Mouse (Mus musculus) myocyte (in vitro differentiated cells): Measurements from ENCODE around the gene Zfp451. TPM values are rescaled to one million over a fixed set of nuclear protein-coding genes. Genes with fewer than 3 reads are reported as not detected.

Experiments used
- H3K27me3 ChIP-seq: one replicate; pipeline ENCODE4 v1.6.1; 2011; ENCODE audit not compliant: control insufficient read depth, insufficient read depth, insufficient read length
- H3K36me3 ChIP-seq: one replicate; pipeline ENCODE4 v1.6.1; 2011; ENCODE audit not compliant: control insufficient read depth, insufficient read depth
- H3K4me2 ChIP-seq: one replicate; pipeline ENCODE4 v1.6.1; 2011; ENCODE audit warnings: low read depth, control low read depth
- H3K4me3 ChIP-seq: one replicate; pipeline ENCODE4 v1.5.1; 2011; ENCODE audit warnings: mild to moderate bottlenecking, control low read depth, moderate library complexity
- H3K79me2 ChIP-seq: one replicate; pipeline ENCODE4 v1.6.1; 2011; ENCODE audit not compliant: control insufficient read depth, insufficient read depth
- H3ac ChIP-seq: one replicate; pipeline ENCODE4 v1.6.1; 2011; ENCODE audit not compliant: control insufficient read depth, insufficient read length
- CEBPB ChIP-seq: IDR thresholded peaks from 2 replicates; pipeline ENCODE4 v1.6.1; 2011; ENCODE audit warnings: mild to moderate bottlenecking, moderate library complexity; ENCODE audit not compliant: poor library complexity, insufficient read depth, severe bottlenecking
- E2F4 ChIP-seq: IDR thresholded peaks from one replicate; pipeline ENCODE4 v1.6.1; 2011; ENCODE audit warnings: mild to moderate bottlenecking, control low read depth, moderate library complexity; ENCODE audit not compliant: insufficient read depth
- MAX ChIP-seq: IDR thresholded peaks from one replicate; pipeline ENCODE4 v1.6.1; 2011; ENCODE audit warnings: low read depth, mild to moderate bottlenecking, control low read depth
- MYOD1 ChIP-seq, 3 experiments: IDR thresholded peaks; one replicate each; pipeline ENCODE4 v1.6.1; 2011; ENCODE audit warnings: control low read depth in 2 of 3, low read depth in 2 of 3, mild to moderate bottlenecking in 2 of 3, moderate library complexity in 1 of 3; ENCODE audit not compliant: insufficient read length in 2 of 3, control insufficient read depth in 1 of 3
- MYOG ChIP-seq, 3 experiments: IDR thresholded peaks; one replicate each; pipeline ENCODE4 v1.6.1; 2011; ENCODE audit warnings: control low read depth in 2 of 3, low read depth in 2 of 3, mild to moderate bottlenecking in 2 of 3; ENCODE audit not compliant: insufficient read length in 2 of 3, control insufficient read depth in 1 of 3, insufficient read depth in 1 of 3
- POLR2A ChIP-seq: IDR thresholded peaks from one replicate; pipeline ENCODE4 v1.6.1; 2011; ENCODE audit warnings: low read depth, mild to moderate bottlenecking, control low read depth, moderate library complexity; ENCODE audit not compliant: insufficient read length
- POLR2AphosphoS2 ChIP-seq: IDR thresholded peaks from one replicate; pipeline ENCODE4 v1.6.1; 2011; ENCODE audit warnings: low read depth, control low read depth; ENCODE audit not compliant: insufficient read length
- REST ChIP-seq: IDR thresholded peaks from one replicate; pipeline ENCODE4 v1.6.1; 2011; ENCODE audit warnings: mild to moderate bottlenecking, control low read depth, moderate library complexity; ENCODE audit not compliant: insufficient read depth, insufficient read length
- SRF ChIP-seq: IDR thresholded peaks from one replicate; pipeline ENCODE4 v1.6.1; 2011; ENCODE audit warnings: low read depth; ENCODE audit not compliant: control insufficient read depth, insufficient read length
- TCF12 ChIP-seq: IDR thresholded peaks from one replicate; pipeline ENCODE4 v1.6.1; 2011; ENCODE audit warnings: mild to moderate bottlenecking, control low read depth; ENCODE audit not compliant: poor library complexity, insufficient read depth, severe bottlenecking
- TCF3 ChIP-seq: IDR thresholded peaks from one replicate; pipeline ENCODE4 v1.6.1; 2011; ENCODE audit warnings: low read depth, control low read depth; ENCODE audit not compliant: insufficient read length
- USF1 ChIP-seq: IDR thresholded peaks from one replicate; pipeline ENCODE4 v1.6.1; 2011; ENCODE audit warnings: low read depth, mild to moderate bottlenecking, control low read depth, moderate library complexity
- polyA plus RNA-seq: library from polyadenylated mRNA; unstranded; fragments of >200 nt; fragmentation: generic; extraction: Trizol; gene quantifications from one replicate; pipeline ENCODE4 v1.2.1, GENCODE M21; 2012; ENCODE audit warnings: missing spikeins

Zfp451 gene
- polyA plus RNA-seq, 1 experiment = 4.9 TPM

DNA sequence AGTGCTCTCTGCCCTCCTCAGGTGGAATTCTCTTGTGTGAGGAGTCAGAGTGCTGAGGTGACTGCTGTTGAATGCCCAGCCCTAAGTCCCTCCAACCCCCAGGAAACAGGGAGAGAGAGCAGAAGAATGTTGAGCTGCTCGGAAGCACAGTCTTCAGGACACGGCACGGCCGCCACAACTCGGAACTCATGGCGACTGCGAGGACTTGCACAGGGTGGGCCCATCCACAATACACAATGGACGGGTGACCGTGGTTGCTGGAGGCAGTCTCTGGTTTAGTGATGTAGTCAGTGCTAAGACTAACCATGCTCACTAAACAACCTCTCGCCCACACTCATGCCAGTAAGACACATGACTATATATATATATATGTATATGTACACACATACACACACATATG is 42.8 kb downstream of the Zfp451 start:
- Histone ChIP-seq H3K79me2 (no peaks in the 10 kb centered on the region), H3K4me2 (no peak overlapping the region), H3K4me3 (no peak overlapping the region), H3K27me3 (no peaks in the 10 kb centered on the region), H3K36me3 (peaks cover 24% of the 10 kb centered on the region), H3ac (no peak overlapping the region)
- TF ChIP-seq CEBPB (no peak), E2F4 (no peak), POLR2A (no peak)

DNA sequence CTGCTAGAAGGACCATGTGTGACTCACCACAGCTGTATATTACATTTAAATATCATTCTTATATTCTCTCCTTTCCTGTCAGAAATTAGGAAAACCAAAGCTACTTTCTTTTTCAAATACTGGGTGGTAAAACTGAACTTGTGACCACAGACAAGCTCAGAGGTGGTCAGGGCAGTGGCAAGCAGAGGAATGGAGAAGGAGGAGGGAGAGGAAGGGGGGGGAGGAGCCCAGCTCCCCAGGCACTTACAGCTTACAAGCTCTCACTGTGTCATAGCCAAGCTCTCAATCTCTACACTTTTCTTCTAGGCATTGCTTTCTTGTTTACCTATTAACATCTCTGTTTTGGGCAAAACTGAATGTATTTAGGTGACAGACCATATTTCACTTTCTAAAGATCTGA is 45.6 kb downstream of the Zfp451 start:
- no peak for TF ChIP-seq TCF3
- no peak for TF ChIP-seq CEBPB
- no peak for TF ChIP-seq POLR2A
- no peak for TF ChIP-seq POLR2AphosphoS2
- TF ChIP-seq USF1 = no peak
- TF ChIP-seq MAX = no peak
- no peak for TF ChIP-seq E2F4
- TF ChIP-seq REST = no peak
- TF ChIP-seq TCF12 = no peak
- no peak for TF ChIP-seq SRF
- no peak for TF ChIP-seq MYOG (IDR thresholded peaks at IDR 0.05; ENCODE audit: control insufficient read depth in 1 of 3, insufficient read depth in 1 of 3, insufficient read length in 2 of 3, low read depth in 2 of 3)
- TF ChIP-seq MYOD1 (IDR thresholded peaks at IDR 0.05; ENCODE audit: control insufficient read depth in 1 of 3, insufficient read length in 2 of 3, low read depth in 2 of 3) = no peak
- H3K36me3 ChIP-seq = peaks cover 23% of the 10 kb centered on the region

DNA sequence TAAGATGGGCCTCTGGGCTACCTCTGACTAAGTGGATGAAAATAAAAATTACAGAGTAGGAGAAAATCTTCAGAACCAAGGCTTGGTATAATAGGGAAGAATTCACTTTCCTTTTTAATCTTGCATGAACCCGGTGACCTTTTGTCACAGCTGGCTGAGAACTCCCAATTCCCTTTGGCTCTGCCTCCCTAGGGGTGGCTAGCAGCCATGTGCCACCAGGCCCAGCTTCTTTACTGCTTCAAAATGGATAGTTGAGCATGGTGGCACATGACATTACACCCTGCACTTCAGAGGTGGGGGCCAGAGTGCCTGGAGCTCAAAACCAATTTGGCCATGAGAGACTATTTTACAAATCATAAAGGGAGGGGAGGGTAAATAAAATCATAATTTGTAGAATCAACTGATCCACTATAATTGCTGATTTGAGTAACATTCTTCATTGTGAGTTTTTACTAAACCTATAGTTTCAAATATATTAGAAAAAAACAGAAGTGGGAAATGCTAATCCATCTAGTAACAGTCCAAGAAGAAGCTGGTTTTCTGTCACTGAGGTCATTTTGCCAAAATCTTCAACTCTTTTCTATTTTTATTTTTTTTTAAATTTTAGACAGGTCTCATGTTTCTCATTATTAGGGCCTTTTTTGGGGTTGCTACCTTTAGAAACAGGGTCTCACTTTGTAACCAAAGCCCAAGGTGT is 46.2 kb downstream of the Zfp451 start:
- H3K27me3 ChIP-seq = no peaks in the 10 kb centered on the region
- no peak overlapping the region for H3K4me2 ChIP-seq
- no peak overlapping the region for H3K4me3 ChIP-seq
- no peaks in the 10 kb centered on the region for H3K79me2 ChIP-seq
- no peak overlapping the region for H3ac ChIP-seq
- no peak for TF ChIP-seq CEBPB
- no peak for TF ChIP-seq MYOG (IDR thresholded peaks at IDR 0.05; ENCODE audit: control insufficient read depth in 1 of 3, insufficient read depth in 1 of 3, insufficient read length in 2 of 3, low read depth in 2 of 3)
- TF ChIP-seq USF1 = no peak
- TF ChIP-seq E2F4 = no peak
- TF ChIP-seq POLR2AphosphoS2 = no peak
- no peak for TF ChIP-seq MAX
- TF ChIP-seq POLR2A = no peak
- no peak for TF ChIP-seq SRF
- peaks cover 23% of the 10 kb centered on the region for H3K36me3 ChIP-seq

More for the DNA sequence above, 45.6 kb downstream of the Zfp451 start:
- Histone ChIP-seq H3K79me2 (no peaks in the 10 kb centered on the region), H3ac (no peak overlapping the region), H3K4me3 (no peak overlapping the region), H3K27me3 (no peaks in the 10 kb centered on the region), H3K4me2 (no peak overlapping the region)

DNA sequence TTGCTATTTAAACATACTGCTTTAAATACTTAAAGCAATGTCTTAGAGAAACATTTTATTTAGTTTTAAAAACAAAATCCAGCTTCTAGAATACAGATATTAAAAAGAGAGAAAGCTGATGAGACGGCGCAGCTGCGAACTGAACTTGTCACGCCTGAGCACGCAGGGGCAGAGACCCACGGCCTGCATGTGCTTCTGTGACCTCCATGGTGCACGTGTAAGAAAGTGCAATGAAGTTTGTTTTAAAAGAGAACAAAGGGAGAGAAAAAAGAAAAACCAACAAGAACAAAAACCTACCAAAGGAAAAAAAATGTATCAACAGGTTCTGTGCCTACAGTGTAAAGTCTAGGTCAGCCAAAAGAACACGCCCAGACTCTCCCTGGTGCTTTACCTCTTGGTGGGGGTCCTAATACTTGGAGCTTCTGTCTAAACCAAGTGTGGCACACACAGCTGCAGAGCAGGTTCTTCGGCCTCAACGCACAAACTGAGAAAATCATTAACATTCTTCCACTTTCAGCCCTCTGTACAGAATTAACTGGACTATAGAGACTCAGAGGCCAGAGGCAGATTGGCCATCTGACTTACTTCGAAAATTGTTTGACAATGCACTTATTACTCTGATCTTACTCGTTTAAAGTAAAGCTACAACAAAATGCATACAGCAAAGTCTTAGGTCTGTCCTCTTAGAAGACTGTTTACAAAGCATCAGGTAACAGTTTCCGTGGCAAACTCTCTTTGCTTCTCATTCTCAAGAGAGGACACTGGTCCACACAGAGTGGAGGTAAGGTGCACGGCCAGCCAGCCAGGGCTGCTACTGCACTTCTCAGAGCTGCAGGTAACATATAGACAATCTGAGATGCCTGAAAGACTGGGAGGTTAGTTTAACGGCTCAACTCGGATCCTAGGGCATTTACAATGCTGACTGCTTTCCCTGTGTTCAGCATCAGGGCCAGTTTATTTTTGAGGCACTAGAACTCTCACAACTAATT is 47.6 kb downstream of the Zfp451 start:
- Histone ChIP-seq H3K36me3 (peaks cover 28% of the 10 kb centered on the region), H3K4me3 (no peak overlapping the region), H3K4me2 (no peak overlapping the region), H3ac (no peak overlapping the region), H3K27me3 (no peaks in the 10 kb centered on the region), H3K79me2 (no peaks in the 10 kb centered on the region)
- TF ChIP-seq MYOD1 (IDR thresholded peaks at IDR 0.05; ENCODE audit: control insufficient read depth in 1 of 3, insufficient read length in 2 of 3, low read depth in 2 of 3) (no peak), MAX (no peak)

DNA sequence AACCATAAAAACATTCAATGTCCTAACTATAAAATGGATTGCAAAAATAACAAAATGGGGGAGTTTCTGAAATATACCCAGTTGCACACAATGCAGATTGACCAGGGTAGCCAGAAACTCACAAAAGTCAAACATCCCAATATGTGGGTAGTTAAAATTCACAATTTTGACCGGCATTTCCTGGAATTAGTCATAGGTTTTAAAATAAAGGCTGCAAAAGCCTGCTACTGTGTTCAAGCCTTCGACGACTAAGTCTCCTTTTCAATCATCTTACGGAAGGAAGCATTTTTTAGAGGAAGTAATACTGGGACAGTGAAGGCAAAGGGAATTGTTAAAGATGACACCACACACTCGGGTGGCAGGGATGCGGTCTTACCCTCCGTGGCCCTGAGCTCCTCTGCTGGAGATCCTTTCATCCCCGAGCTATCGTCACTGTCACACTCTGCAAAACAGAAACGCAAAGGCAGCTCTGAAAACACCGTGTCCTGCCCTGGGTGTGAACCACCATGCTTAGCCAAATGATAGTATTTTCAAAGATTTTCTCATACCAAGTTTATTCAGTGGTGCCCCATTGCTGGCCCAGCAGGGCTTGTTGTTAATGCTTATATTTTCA is 48.8 kb downstream of the Zfp451 start:
- Histone ChIP-seq H3K79me2 (no peaks in the 10 kb centered on the region), H3ac (no peak overlapping the region), H3K27me3 (no peaks in the 10 kb centered on the region), H3K4me2 (no peak overlapping the region), H3K36me3 (peaks cover 32% of the 10 kb centered on the region), H3K4me3 (no peak overlapping the region)
- TF ChIP-seq POLR2A (no peak), TCF12 (no peak)
